Mouse (Mus musculus) heart, embryonic 11.5 days (tissue): Measurements from ENCODE around the gene Cacna1s. TPM values are rescaled to one million over a fixed set of nuclear protein-coding genes. Genes with fewer than 3 reads are reported as not detected.

Experiments used
- ATAC-seq: fragments of 200-750 bp; cut with Nextera tagmentation; replicated peaks from 2 replicates; pipeline ENCODE4 v1.8.0; 2017; ENCODE audit warnings: moderate library complexity; ENCODE audit not compliant: insufficient number of reproducible peaks, low FRiP score, low TSS enrichment
- H3K27ac ChIP-seq: fragments of 300-500 bp; sonication (generic); 2 replicates; pipeline ENCODE4 v1.5.1; 2014; ENCODE audit warnings: mild to moderate bottlenecking, low read depth, low read length
- H3K27me3 ChIP-seq: fragments of 300-500 bp; sonication (generic); 2 replicates; pipeline ENCODE4 v1.6.1; 2014; ENCODE audit warnings: mild to moderate bottlenecking, low read length, mixed read lengths; ENCODE audit not compliant: control insufficient read depth, insufficient read depth
- H3K36me3 ChIP-seq: fragments of 300-500 bp; sonication (generic); 2 replicates; pipeline ENCODE4 v1.6.1; 2014; ENCODE audit warnings: mild to moderate bottlenecking, low read length, moderate library complexity, mixed read lengths; ENCODE audit not compliant: control insufficient read depth, insufficient read depth
- H3K4me1 ChIP-seq: fragments of 300-500 bp; sonication (generic); 2 replicates; pipeline ENCODE4 v1.6.1; 2014; ENCODE audit warnings: low read length; ENCODE audit not compliant: control insufficient read depth, insufficient read depth
- H3K4me2 ChIP-seq: fragments of 300-500 bp; sonication (generic); 2 replicates; pipeline ENCODE4 v1.6.1; 2014; ENCODE audit warnings: mild to moderate bottlenecking, moderate library complexity
- H3K4me3 ChIP-seq: fragments of 300-500 bp; sonication (generic); 2 replicates; pipeline ENCODE4 v1.5.1; 2014; ENCODE audit warnings: low read depth, low read length
- H3K9ac ChIP-seq: fragments of 300-500 bp; sonication (generic); 2 replicates; pipeline ENCODE4 v1.6.1; 2014; ENCODE audit warnings: mild to moderate bottlenecking, low read depth, low read length, moderate library complexity
- H3K9me3 ChIP-seq: fragments of 300-500 bp; sonication (generic); replicated peaks from 2 replicates; pipeline ENCODE4 v1.6.1; 2016; ENCODE audit warnings: low read length; ENCODE audit not compliant: control insufficient read depth
- WGBS: fragments of 180-500 bp; shearing (Covaris S2); extraction: QIAGEN DNeasy Blood & Tissue Kit; methylation state at CpG from one replicate; pipeline ENCODE4 v1.1.7; 2014; ENCODE audit not compliant: insufficient replicate concordance; 5-methylcytosine and 5-hydroxymethylcytosine counted together
- polyA plus RNA-seq: library from polyadenylated mRNA; unstranded; fragments of >200 nt; fragmentation: Nextera tagmentation; extraction: Ambion mirVana; gene quantifications from 2 replicates; pipeline ENCODE4 v1.2.1, GENCODE M21; 2014

The Cacna1s gene
- 0.69 and 0.79 TPM in 2 replicates for polyA plus RNA-seq

DNA sequence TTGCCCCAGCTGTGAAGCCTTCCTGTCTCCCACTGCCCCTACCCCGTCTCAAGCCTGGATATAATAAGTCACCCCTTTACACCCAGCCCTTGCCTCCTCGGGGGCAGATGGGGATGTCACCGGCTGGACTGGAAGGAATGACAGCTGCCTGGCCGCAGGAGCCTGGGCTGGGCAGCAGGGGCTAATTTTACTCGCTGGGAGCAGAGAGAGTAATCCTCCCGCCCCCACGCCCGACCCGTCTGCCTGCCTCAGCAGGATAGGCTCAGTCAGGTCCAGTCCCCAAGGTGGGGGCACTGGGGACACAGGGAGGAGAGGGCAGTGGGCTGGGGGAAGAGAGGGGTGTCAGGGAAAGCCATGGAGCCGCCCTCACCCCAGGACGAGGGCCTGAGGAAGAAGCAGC, at the start of gene Cacna1s:
Cacna1s (plus strand) TSS at position 204 of the 400 bp plus-strand sequence.
- 0 out of 2 replicates have a peak, but pooled peaks have one; percentile 11 for ATAC-seq
- WGBS, result 20% methylated on average over 11 of the region's 11 CpGs
- H3K4me3 ChIP-seq, result no peak within 1 kb of the TSS
- no peak within 1 kb of the TSS for H3K27ac ChIP-seq
- no peaks in the 10 kb centered on the region for H3K9me3 ChIP-seq
- no peak within 1 kb of the TSS for H3K4me2 ChIP-seq
- H3K36me3 ChIP-seq, result no peaks in the 10 kb centered on the region
- H3K4me1 ChIP-seq, result peaks cover 16% of the 10 kb centered on the region
- H3K9ac ChIP-seq, result no peak within 1 kb of the TSS
- H3K27me3 ChIP-seq, result peaks cover 39% of the 10 kb centered on the region

GRCm38 (mm10) chr1:136006292-136006748, 46.2 kb upstream of the Cacna1s start, which contains the start of gene Igfn1:
TSS of gene Igfn1 (minus strand) at chr1:136006342.
- H3K4me3 ChIP-seq, result peak within 1 kb of the TSS; percentile 51; the same call in 1 of the 2 replicates
- ATAC-seq, result no peak
- peak within 1 kb of the TSS; percentile 89 for H3K4me2 ChIP-seq
- no peaks in the 10 kb centered on the region for H3K27me3 ChIP-seq
- no peaks in the 10 kb centered on the region for H3K4me1 ChIP-seq
- no peak within 1 kb of the TSS for H3K9ac ChIP-seq
- no peaks in the 10 kb centered on the region for H3K9me3 ChIP-seq
- WGBS, result 78% methylated on average over 3 of the region's 3 CpGs
- H3K36me3 ChIP-seq, result no peaks in the 10 kb centered on the region
- H3K27ac ChIP-seq, result no peak within 1 kb of the TSS

DNA sequence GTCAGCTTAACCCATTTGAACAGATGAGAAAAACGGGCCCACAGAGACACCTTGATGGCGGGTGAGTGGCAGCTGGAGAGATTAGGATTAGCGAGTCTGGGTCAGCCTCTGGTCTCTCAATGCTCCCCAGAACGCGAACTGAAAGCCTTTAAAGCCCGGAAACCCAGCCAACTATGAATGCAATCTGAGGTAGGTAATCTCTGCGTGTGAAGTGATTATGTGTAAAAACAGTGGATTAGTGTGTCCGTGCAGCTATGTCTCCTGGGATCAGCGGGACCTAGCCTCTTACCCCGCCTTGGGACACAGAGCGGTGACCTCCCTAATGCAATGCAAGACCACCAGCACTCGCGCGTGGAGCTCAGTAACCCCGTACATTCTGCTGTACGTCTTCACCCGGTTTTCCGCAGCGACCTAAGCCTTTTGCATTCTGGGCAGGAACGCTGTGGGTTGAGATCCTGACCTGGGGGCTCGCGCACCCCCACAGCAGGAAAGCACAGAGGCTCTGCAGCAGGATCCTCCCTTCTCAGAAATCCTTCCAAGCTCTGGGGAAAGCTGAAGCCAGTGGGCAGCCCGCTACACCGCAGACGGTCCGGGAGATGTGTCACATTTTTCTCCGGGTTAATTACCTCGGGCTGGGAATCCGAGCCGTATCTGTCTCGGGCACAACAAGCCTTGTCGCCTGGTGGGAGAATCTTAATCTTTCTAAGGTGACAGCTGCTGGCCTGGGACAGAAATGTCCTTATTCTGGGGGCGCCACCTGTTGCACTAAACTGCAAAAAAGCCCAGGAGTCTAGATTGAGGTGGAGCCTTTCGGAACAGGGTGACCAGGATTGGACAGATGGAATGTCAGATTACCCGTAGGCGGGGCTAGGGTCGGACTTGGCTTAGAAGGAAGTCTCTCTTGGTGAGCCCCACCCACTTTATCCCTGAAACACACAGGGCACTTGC, 45.1 kb upstream of the Cacna1s start, which contains the start of gene Tmem9:
Tmem9 (plus strand) TSS at position 940 of the 948 bp plus-strand sequence.
- ATAC-seq, result peak; percentile 91
- Histone ChIP-seq H3K4me1 (peaks cover 4% of the 10 kb centered on the region; the same call in 1 of the 2 replicates), H3K36me3 (no peaks in the 10 kb centered on the region), H3K9me3 (no peaks in the 10 kb centered on the region), H3K4me2 (peak within 1 kb of the TSS; percentile 89), H3K9ac (peak within 1 kb of the TSS; percentile 61), H3K27ac (no peak within 1 kb of the TSS), H3K4me3 (peak within 1 kb of the TSS; percentile 51), H3K27me3 (no peaks in the 10 kb centered on the region)
- WGBS, result 2% methylated on average over 37 of the region's 37 CpGs

- Histone ChIP-seq H3K9ac (no peak overlapping the region), H3K27ac (no peak overlapping the region), H3K27me3 (no peaks in the 10 kb centered on the region), H3K4me2 (peak overlapping the region; percentile 89), H3K4me1 (peaks cover 4% of the 10 kb centered on the region; the same call in 1 of the 2 replicates), H3K4me3 (peak overlapping the region; percentile 51), H3K9me3 (no peaks in the 10 kb centered on the region), H3K36me3 (no peaks in the 10 kb centered on the region)
- peak; percentile 27; the same call in 1 of the 2 replicates for ATAC-seq
- 20% methylated on average over 8 of the region's 8 CpGs for WGBS
Observed at GRCm38 (mm10) chr1:136008159-136008533, 44.4 kb upstream of the Cacna1s start.

- Histone ChIP-seq H3K27ac (no peak overlapping the region), H3K4me3 (no peak overlapping the region), H3K9ac (no peak overlapping the region), H3K36me3 (no peaks in the 10 kb centered on the region), H3K4me2 (no peak overlapping the region), H3K27me3 (no peaks in the 10 kb centered on the region), H3K9me3 (no peaks in the 10 kb centered on the region), H3K4me1 (peaks cover 7% of the 10 kb centered on the region)
- no peak for ATAC-seq
- WGBS, result 88% methylated on average over 4 of the region's 4 CpGs
Observed at GRCm38 (mm10) chr1:136010247-136010646, 42.3 kb upstream of the Cacna1s start.

DNA sequence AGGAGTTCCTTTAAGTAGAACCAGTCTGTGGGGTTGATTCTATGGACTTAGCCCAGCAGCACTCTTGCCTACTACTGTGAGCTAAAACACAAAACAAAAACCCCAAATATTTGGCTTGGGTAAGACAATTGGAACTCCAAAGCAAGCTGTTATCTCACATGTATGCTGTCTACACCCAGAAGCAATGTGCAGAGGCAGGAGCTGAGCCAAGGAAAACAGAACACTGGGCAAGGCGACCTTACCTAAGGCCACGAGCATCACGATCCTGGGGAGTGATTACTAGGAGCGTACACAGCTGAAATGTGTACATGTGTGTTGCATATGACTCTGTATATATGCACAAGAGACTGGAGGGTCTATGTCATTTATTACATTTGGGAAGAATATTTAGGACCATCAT, 39.0 kb upstream of the Cacna1s start:
- Histone ChIP-seq H3K9ac (no peak overlapping the region), H3K27ac (no peak overlapping the region), H3K27me3 (no peaks in the 10 kb centered on the region), H3K9me3 (no peaks in the 10 kb centered on the region), H3K4me3 (no peak overlapping the region), H3K36me3 (no peaks in the 10 kb centered on the region), H3K4me2 (no peak overlapping the region), H3K4me1 (peaks cover 10% of the 10 kb centered on the region)
- WGBS, result 54% methylated on average over 4 of the region's 4 CpGs
- no peak for ATAC-seq

- Histone ChIP-seq H3K4me3 (no peak overlapping the region), H3K36me3 (no peaks in the 10 kb centered on the region), H3K9me3 (no peaks in the 10 kb centered on the region), H3K9ac (no peak overlapping the region), H3K4me2 (peak overlapping the region; percentile 27; the same call in 1 of the 2 replicates), H3K4me1 (peaks cover 19% of the 10 kb centered on the region), H3K27ac (peak overlapping the region; percentile 68), H3K27me3 (no peaks in the 10 kb centered on the region)
- ATAC-seq, result peak; percentile 60
- WGBS, result 24% methylated on average over 2 of the region's 2 CpGs
Observed at GRCm38 (mm10) chr1:136014796-136015502, 37.6 kb upstream of the Cacna1s start.

- H3K4me3 ChIP-seq, result peak overlapping the region; percentile 88
- H3K36me3 ChIP-seq, result peaks cover under 1% of the 10 kb centered on the region
- H3K4me2 ChIP-seq, result peak overlapping the region; percentile 88
- no peaks in the 10 kb centered on the region for H3K27me3 ChIP-seq
- H3K9me3 ChIP-seq, result no peaks in the 10 kb centered on the region
- peaks cover 15% of the 10 kb centered on the region for H3K4me1 ChIP-seq
- 80% methylated on average over 2 of the region's 2 CpGs for WGBS
- no peak overlapping the region for H3K9ac ChIP-seq
- H3K27ac ChIP-seq, result no peak overlapping the region
- ATAC-seq, result no peak
Observed at GRCm38 (mm10) chr1:136017307-136017706, 35.2 kb upstream of the Cacna1s start.
